Mouse (Mus musculus): ENCODE results near the gene Rabggta. TPM values are rescaled to one million over a fixed set of nuclear protein-coding genes. Genes with fewer than 3 reads are reported as not detected.

The Rabggta gene
- polyA plus RNA-seq (2015; fragmentation: Nextera tagmentation; extraction: Ambion mirVana), result 18.5 and 21.2 TPM in 2 replicates

GRCm38 (mm10) chr14:55721700-55722437 is at the start of gene Rabggta:
TSS of gene Rabggta (minus strand) at chr14:55722263.
- under 1% methylated on average over 50 of the region's 50 CpGs for WGBS (ENCODE audit: insufficient replicate concordance)
- Histone ChIP-seq H3K9ac (replicated peaks) (peak within 1 kb of the TSS; percentile 79), H3K27me3 (ENCODE audit: insufficient read depth, low read length) (no peaks in the 10 kb centered on the region), H3K4me2 (ENCODE audit: low read depth, low read length) (peak within 1 kb of the TSS; percentile 84), H3K36me3 (replicated peaks; ENCODE audit: insufficient read depth, low read length) (peaks cover 19% of the 10 kb centered on the region), H3K4me1 (ENCODE audit: insufficient read depth) (peaks cover 28% of the 10 kb centered on the region), H3K4me3 (ENCODE audit: low read depth, low read length) (peak within 1 kb of the TSS; percentile 75), H3K27ac (ENCODE audit: low read depth) (peak within 1 kb of the TSS; percentile 93), H3K9me3 (ENCODE audit: low read length) (no peaks in the 10 kb centered on the region)
- peak; percentile 90 for ATAC-seq
- peak; percentile 3; the same call in 1 of the 2 replicates for TF ChIP-seq EP300 (IDR thresholded peaks at IDR 0.05; ENCODE audit: low read depth)
- peak; percentile 99 for TF ChIP-seq CTCF (IDR thresholded peaks at IDR 0.05; ENCODE audit: low read depth)
- DNase-seq, result peak; percentile 97

GRCm38 (mm10) chr14:55769087-55769703 is 47.1 kb upstream of the Rabggta start:
- Histone ChIP-seq H3K4me2 (ENCODE audit: low read depth, low read length) (peak overlapping the region; percentile 68; the same call in 1 of the 2 replicates), H3K36me3 (replicated peaks; ENCODE audit: insufficient read depth, low read length) (no peaks in the 10 kb centered on the region), H3K4me1 (ENCODE audit: insufficient read depth) (peaks cover 8% of the 10 kb centered on the region), H3K4me3 (ENCODE audit: low read depth, low read length) (no peak overlapping the region), H3K9me3 (ENCODE audit: low read length) (no peaks in the 10 kb centered on the region), H3K27me3 (ENCODE audit: insufficient read depth, low read length) (peaks cover 14% of the 10 kb centered on the region; the same call in 1 of the 2 replicates), H3K27ac (ENCODE audit: low read depth) (no peak overlapping the region), H3K9ac (replicated peaks) (no peak overlapping the region)
- DNase-seq, result no peak
- WGBS (ENCODE audit: insufficient replicate concordance), result 51% methylated on average over 16 of the region's 16 CpGs
- peak; percentile 13; the same call in 1 of the 2 replicates for ATAC-seq
- no peak for TF ChIP-seq EP300 (IDR thresholded peaks at IDR 0.05; ENCODE audit: low read depth)
- TF ChIP-seq CTCF (IDR thresholded peaks at IDR 0.05; ENCODE audit: low read depth), result no peak

GRCm38 (mm10) chr14:55768555-55768954 is 46.5 kb upstream of the Rabggta start:
- peak overlapping the region; percentile 41; the same call in 1 of the 2 replicates for H3K4me3 ChIP-seq (ENCODE audit: low read depth, low read length)
- H3K9me3 ChIP-seq (ENCODE audit: low read length), result no peaks in the 10 kb centered on the region
- no peak for TF ChIP-seq EP300 (IDR thresholded peaks at IDR 0.05; ENCODE audit: low read depth)
- no peak for TF ChIP-seq CTCF (IDR thresholded peaks at IDR 0.05; ENCODE audit: low read depth)
- H3K36me3 ChIP-seq (replicated peaks; ENCODE audit: insufficient read depth, low read length), result no peaks in the 10 kb centered on the region
- 66% methylated on average over 6 of the region's 6 CpGs for WGBS (ENCODE audit: insufficient replicate concordance)
- H3K27ac ChIP-seq (ENCODE audit: low read depth), result no peak overlapping the region
- no peak for DNase-seq
- no peak overlapping the region; the same call in 1 of the 2 replicates for H3K9ac ChIP-seq (replicated peaks)
- peaks cover 8% of the 10 kb centered on the region for H3K4me1 ChIP-seq (ENCODE audit: insufficient read depth)
- peaks cover 14% of the 10 kb centered on the region; the same call in 1 of the 2 replicates for H3K27me3 ChIP-seq (ENCODE audit: insufficient read depth, low read length)
- ATAC-seq, result no peak
- H3K4me2 ChIP-seq (ENCODE audit: low read depth, low read length), result peak overlapping the region; percentile 68; the same call in 1 of the 2 replicates

GRCm38 (mm10) chr14:55767519-55768414 is 45.7 kb upstream of the Rabggta start:
- peak overlapping the region; percentile 59 for H3K9ac ChIP-seq (replicated peaks)
- no peaks in the 10 kb centered on the region for H3K36me3 ChIP-seq (replicated peaks; ENCODE audit: insufficient read depth, low read length)
- H3K9me3 ChIP-seq (ENCODE audit: low read length), result no peaks in the 10 kb centered on the region
- 10% methylated on average over 52 of the region's 52 CpGs for WGBS (ENCODE audit: insufficient replicate concordance)
- H3K4me1 ChIP-seq (ENCODE audit: insufficient read depth), result peaks cover 14% of the 10 kb centered on the region
- ATAC-seq (peak; percentile 71), DNase-seq (peak; percentile 71)
- peaks cover 14% of the 10 kb centered on the region; the same call in 1 of the 2 replicates for H3K27me3 ChIP-seq (ENCODE audit: insufficient read depth, low read length)
- no peak overlapping the region; the same call in 1 of the 2 replicates for H3K27ac ChIP-seq (ENCODE audit: low read depth)
- H3K4me2 ChIP-seq (ENCODE audit: low read depth, low read length), result peak overlapping the region; percentile 68
- H3K4me3 ChIP-seq (ENCODE audit: low read depth, low read length), result peak overlapping the region; percentile 41
- TF ChIP-seq EP300 (IDR thresholded peaks at IDR 0.05; ENCODE audit: low read depth) (no peak), CTCF (IDR thresholded peaks at IDR 0.05; ENCODE audit: low read depth) (peak; percentile 62)

- no peak for TF ChIP-seq CTCF (IDR thresholded peaks at IDR 0.05; ENCODE audit: low read depth)
- no peak for TF ChIP-seq EP300 (IDR thresholded peaks at IDR 0.05; ENCODE audit: low read depth)
- DNase-seq (peak; percentile 48), ATAC-seq (no peak)
- 30% methylated on average over 4 of the region's 4 CpGs for WGBS (ENCODE audit: insufficient replicate concordance)
- no peaks in the 10 kb centered on the region for H3K9me3 ChIP-seq (ENCODE audit: low read length)
- H3K4me2 ChIP-seq (ENCODE audit: low read depth, low read length), result peak within 1 kb of the TSS; percentile 42
- H3K9ac ChIP-seq (replicated peaks), result no peak within 1 kb of the TSS
- peaks cover 31% of the 10 kb centered on the region for H3K27me3 ChIP-seq (ENCODE audit: insufficient read depth, low read length)
- H3K36me3 ChIP-seq (replicated peaks; ENCODE audit: insufficient read depth, low read length), result no peaks in the 10 kb centered on the region
- peak within 1 kb of the TSS; percentile 14 for H3K4me3 ChIP-seq (ENCODE audit: low read depth, low read length)
- H3K4me1 ChIP-seq (ENCODE audit: insufficient read depth), result peaks cover 26% of the 10 kb centered on the region
- peak within 1 kb of the TSS; percentile 69 for H3K27ac ChIP-seq (ENCODE audit: low read depth)
These were observed 43.6 kb upstream of the Rabggta start, which contains the start of gene Ltb4r1 for GRCm38 (mm10) chr14:55765696-55766095. TSS of gene Ltb4r1 (plus strand) at chr14:55765962.

Data from liver, postnatal 0 days (tissue).